Mouse (Mus musculus) layer of hippocampus, postnatal 14 days (tissue): ENCODE measurements around the gene Ano8. TPM values are rescaled to one million over a fixed set of nuclear protein-coding genes. Genes with fewer than 3 reads are reported as not detected.
A peak's percentile ranks its signal among the peaks of the same experiment; 100 is the strongest.

Source experiments
- DNase-seq, 2 experiments: peaks; one replicate each; pipeline ENCODE4 v3.0.0; 2021 to 2022; ENCODE audit warnings: low spot score in 2 of 2, mixed read lengths in 1 of 2
- total RNA-seq, 2 experiments: library from RNA; stranded (reverse); gene quantifications; 2 replicates each; pipeline ENCODE4 v1.2.3; 2021

Gene Ano8
- total RNA-seq, 2 experiments from 2014 or later = 60.1 to 62.4 TPM

GRCm38 (mm10) chr8:71472601-71473386, 13.0 kb downstream of the Ano8 start:
- no peak for DNase-seq

GRCm38 (mm10) chr8:71471861-71472260, 13.9 kb downstream of the Ano8 start:
- no peak for DNase-seq

- DNase-seq = peak in 1 of 2 experiments; percentile 4
Measured at GRCm38 (mm10) chr8:71470913-71471255, 14.9 kb downstream of the Ano8 start.

- DNase-seq = no peak
Measured at GRCm38 (mm10) chr8:71470146-71470912, 15.4 kb downstream of the Ano8 start.

- DNase-seq = peak; percentile 61 to 63
Measured at GRCm38 (mm10) chr8:71469411-71469810, 16.4 kb downstream of the Ano8 start.

- peak; percentile 96 to 99 for DNase-seq
Measured at GRCm38 (mm10) chr8:71468916-71469315, 16.8 kb downstream of the Ano8 start, which contains the start of gene Dda1. TSS of gene Dda1 (plus strand) at chr8:71469199.

- no peak for DNase-seq
Measured at GRCm38 (mm10) chr8:71468001-71468400, 17.8 kb downstream of the Ano8 start.

- DNase-seq = no peak
Measured at GRCm38 (mm10) chr8:71467201-71467600, 18.6 kb downstream of the Ano8 start.

- no peak for DNase-seq
Measured at GRCm38 (mm10) chr8:71466198-71466597, 19.6 kb downstream of the Ano8 start.

GRCm38 (mm10) chr8:71465733-71466132, 20.0 kb downstream of the Ano8 start:
- no peak for DNase-seq

- peak; percentile 100 for DNase-seq
Measured at GRCm38 (mm10) chr8:71464513-71465500, 21.0 kb downstream of the Ano8 start, which contains the start of gene Mrpl34. TSS of gene Mrpl34 (plus strand) at chr8:71464959.

- peak; percentile 98 for DNase-seq
Measured at GRCm38 (mm10) chr8:71463188-71464033, 22.4 kb downstream of the Ano8 start, which contains the start of gene Abhd8. TSS of gene Abhd8 (minus strand) at chr8:71463655.

GRCm38 (mm10) chr8:71462786-71463185, 23.0 kb downstream of the Ano8 start:
- peak; percentile 58 to 68 for DNase-seq

GRCm38 (mm10) chr8:71462191-71462590, 23.6 kb downstream of the Ano8 start:
- no peak for DNase-seq

GRCm38 (mm10) chr8:71461152-71461840, 24.5 kb downstream of the Ano8 start:
- no peak for DNase-seq

- no peak for DNase-seq
Measured at GRCm38 (mm10) chr8:71460716-71461115, 25.0 kb downstream of the Ano8 start.

GRCm38 (mm10) chr8:71457659-71458270, 28.0 kb downstream of the Ano8 start:
- no peak for DNase-seq

- DNase-seq = no peak
Measured at GRCm38 (mm10) chr8:71456906-71457305, 28.9 kb downstream of the Ano8 start.

GRCm38 (mm10) chr8:71454668-71455067, 31.1 kb downstream of the Ano8 start:
- DNase-seq = no peak
